Mouse (Mus musculus) liver, embryonic 13.5 days (tissue): ENCODE measurements around the gene Acbd4. TPM values are rescaled to one million over a fixed set of nuclear protein-coding genes. Genes with fewer than 3 reads are reported as not detected.

Experiments used
- ATAC-seq: fragments of 200-750 bp; cut with Nextera tagmentation; 2 replicates; pipeline ENCODE4 v1.8.0; 2017; ENCODE audit warnings: low read depth, mild to moderate bottlenecking, moderate number of reproducible peaks, moderate library complexity
- DNase-seq: peaks from one replicate; pipeline ENCODE4 v3.0.0; 2022
- H3K27ac ChIP-seq: fragments of 300-500 bp; sonication (generic); 2 replicates; pipeline ENCODE4 v1.5.1; 2015; ENCODE audit warnings: moderate library complexity, mild to moderate bottlenecking, inconsistent platforms
- H3K27me3 ChIP-seq: fragments of 300-500 bp; sonication (generic); 2 replicates; pipeline ENCODE4 v1.6.1; 2015; ENCODE audit warnings: mild to moderate bottlenecking, inconsistent platforms
- H3K36me3 ChIP-seq: fragments of 300-500 bp; sonication (generic); 2 replicates; pipeline ENCODE4 v1.6.1; 2015; ENCODE audit warnings: mild to moderate bottlenecking, inconsistent platforms
- H3K4me1 ChIP-seq: fragments of 300-500 bp; sonication (generic); replicated peaks from 2 replicates; pipeline ENCODE4 v1.6.1; 2015; ENCODE audit warnings: inconsistent platforms
- H3K4me2 ChIP-seq: fragments of 300-500 bp; sonication (generic); 2 replicates; pipeline ENCODE4 v1.6.1; 2015; ENCODE audit warnings: inconsistent platforms, mild to moderate bottlenecking, moderate library complexity
- H3K4me3 ChIP-seq: fragments of 300-500 bp; sonication (generic); replicated peaks from 2 replicates; pipeline ENCODE4 v1.5.1; 2015; ENCODE audit warnings: mild to moderate bottlenecking, inconsistent platforms
- H3K9ac ChIP-seq: fragments of 300-500 bp; sonication (generic); 2 replicates; pipeline ENCODE4 v1.6.1; 2015; ENCODE audit warnings: mild to moderate bottlenecking, inconsistent platforms
- H3K9me3 ChIP-seq: fragments of 300-500 bp; sonication (generic); replicated peaks from 2 replicates; pipeline ENCODE4 v1.6.1; 2016; ENCODE audit warnings: inconsistent platforms
- whole genome bisulfite sequencing: fragments of 180-500 bp; shearing (Covaris S2); methylation state at CpG from one replicate; pipeline ENCODE4 v1.1.7; 2015; ENCODE audit not compliant: insufficient replicate concordance; 5-methylcytosine and 5-hydroxymethylcytosine counted together
- polyA plus RNA-seq: library from polyadenylated mRNA; unstranded; fragments of >200 nt; fragmentation: Nextera tagmentation; extraction: Ambion mirVana; gene quantifications from 2 replicates; pipeline ENCODE4 v1.2.1, GENCODE M21; 2015

Acbd4 gene
- polyA plus RNA-seq, 1 experiment from 2014 or later = 62.2 TPM

GRCm38 (mm10) chr11:103069731-103070130, 31.8 kb upstream of the Acbd4 start:
- no peak overlapping the region for H3K4me2 ChIP-seq
- H3K4me1 ChIP-seq = no peaks in the 10 kb centered on the region
- H3K27ac ChIP-seq = no peak overlapping the region
- H3K36me3 ChIP-seq = peaks cover 57% of the 10 kb centered on the region
- no peak for ATAC-seq
- H3K9ac ChIP-seq = no peak overlapping the region
- no peak for DNase-seq
- WGBS = 100% methylated on average over 2 of the region's 2 CpGs
- H3K4me3 ChIP-seq = no peak overlapping the region
- no peaks in the 10 kb centered on the region for H3K27me3 ChIP-seq
- H3K9me3 ChIP-seq = no peaks in the 10 kb centered on the region

GRCm38 (mm10) chr11:103070322-103070880, 31.1 kb upstream of the Acbd4 start:
- WGBS = 91% methylated on average over 10 of the region's 10 CpGs
- H3K4me1 ChIP-seq = no peaks in the 10 kb centered on the region
- no peaks in the 10 kb centered on the region for H3K9me3 ChIP-seq
- H3K4me2 ChIP-seq = no peak overlapping the region
- ATAC-seq (no peak), DNase-seq (no peak)
- no peak overlapping the region for H3K4me3 ChIP-seq
- no peak overlapping the region for H3K9ac ChIP-seq
- no peak overlapping the region for H3K27ac ChIP-seq
- no peaks in the 10 kb centered on the region for H3K27me3 ChIP-seq
- peaks cover 52% of the 10 kb centered on the region for H3K36me3 ChIP-seq

- Histone ChIP-seq H3K27me3 (peaks cover 5% of the 10 kb centered on the region), H3K4me1 (no peaks in the 10 kb centered on the region), H3K9ac (no peak overlapping the region), H3K9me3 (no peaks in the 10 kb centered on the region), H3K4me3 (no peak overlapping the region), H3K36me3 (peaks cover 20% of the 10 kb centered on the region), H3K27ac (no peak overlapping the region), H3K4me2 (no peak overlapping the region)
- WGBS = 73% methylated on average over 7 of the region's 7 CpGs
- DNase-seq = no peak
- ATAC-seq = no peak
Observed at GRCm38 (mm10) chr11:103073671-103074070, 27.8 kb upstream of the Acbd4 start.

GRCm38 (mm10) chr11:103074121-103074650, 27.3 kb upstream of the Acbd4 start:
- Histone ChIP-seq H3K4me1 (no peaks in the 10 kb centered on the region), H3K36me3 (peaks cover 14% of the 10 kb centered on the region), H3K27ac (no peak overlapping the region), H3K4me2 (no peak overlapping the region), H3K4me3 (no peak overlapping the region), H3K27me3 (peaks cover 10% of the 10 kb centered on the region), H3K9me3 (no peaks in the 10 kb centered on the region), H3K9ac (no peak overlapping the region)
- DNase-seq = no peak
- ATAC-seq = no peak
- WGBS = 66% methylated on average over 10 of the region's 10 CpGs

GRCm38 (mm10) chr11:103074796-103075323, 26.6 kb upstream of the Acbd4 start:
- Histone ChIP-seq H3K4me3 (no peak overlapping the region), H3K27ac (no peak overlapping the region), H3K9ac (no peak overlapping the region), H3K36me3 (peaks cover 8% of the 10 kb centered on the region; the same call in 1 of the 2 replicates), H3K4me1 (no peaks in the 10 kb centered on the region), H3K27me3 (peaks cover 17% of the 10 kb centered on the region), H3K4me2 (no peak overlapping the region), H3K9me3 (no peaks in the 10 kb centered on the region)
- no peak for ATAC-seq
- WGBS = 24% methylated on average over 10 of the region's 10 CpGs
- no peak for DNase-seq

GRCm38 (mm10) chr11:103076010-103076409, 25.5 kb upstream of the Acbd4 start:
- H3K9me3 ChIP-seq = no peaks in the 10 kb centered on the region
- DNase-seq (no peak), ATAC-seq (no peak)
- no peak overlapping the region for H3K9ac ChIP-seq
- H3K27ac ChIP-seq = no peak overlapping the region
- peaks cover 28% of the 10 kb centered on the region for H3K27me3 ChIP-seq
- peaks cover 7% of the 10 kb centered on the region for H3K4me1 ChIP-seq
- H3K4me2 ChIP-seq = no peak overlapping the region
- no peaks in the 10 kb centered on the region for H3K36me3 ChIP-seq
- 62% methylated on average over 7 of the region's 7 CpGs for WGBS
- no peak overlapping the region for H3K4me3 ChIP-seq

GRCm38 (mm10) chr11:103076581-103076980, 24.9 kb upstream of the Acbd4 start:
- Histone ChIP-seq H3K4me1 (peaks cover 7% of the 10 kb centered on the region), H3K27ac (no peak overlapping the region), H3K9ac (no peak overlapping the region), H3K27me3 (peaks cover 34% of the 10 kb centered on the region), H3K4me3 (no peak overlapping the region), H3K36me3 (no peaks in the 10 kb centered on the region), H3K4me2 (no peak overlapping the region), H3K9me3 (no peaks in the 10 kb centered on the region)
- WGBS = 69% methylated on average over 8 of the region's 8 CpGs
- DNase-seq = no peak
- no peak for ATAC-seq

GRCm38 (mm10) chr11:103078131-103078530, 23.4 kb upstream of the Acbd4 start:
- Histone ChIP-seq H3K4me2 (no peak overlapping the region), H3K36me3 (no peaks in the 10 kb centered on the region), H3K9ac (no peak overlapping the region), H3K27me3 (peaks cover 46% of the 10 kb centered on the region), H3K9me3 (no peaks in the 10 kb centered on the region), H3K27ac (no peak overlapping the region), H3K4me1 (peaks cover 7% of the 10 kb centered on the region), H3K4me3 (no peak overlapping the region)
- WGBS = 76% methylated on average over 11 of the region's 11 CpGs
- no peak for ATAC-seq
- DNase-seq = no peak

GRCm38 (mm10) chr11:103080323-103081091, 21.0 kb upstream of the Acbd4 start:
- WGBS = 1% methylated on average over 43 of the region's 43 CpGs
- H3K27me3 ChIP-seq = peaks cover 46% of the 10 kb centered on the region
- DNase-seq = no peak
- H3K4me2 ChIP-seq = peak overlapping the region; percentile 50
- ATAC-seq = 0 out of 2 replicates have a peak, but pooled peaks have one; percentile 36
- no peaks in the 10 kb centered on the region for H3K9me3 ChIP-seq
- H3K4me3 ChIP-seq = peak overlapping the region; percentile 38
- no peak overlapping the region for H3K27ac ChIP-seq
- peaks cover 7% of the 10 kb centered on the region for H3K4me1 ChIP-seq
- H3K9ac ChIP-seq = peak overlapping the region; percentile 13; the same call in 1 of the 2 replicates
- H3K36me3 ChIP-seq = no peaks in the 10 kb centered on the region

- DNase-seq (no peak), ATAC-seq (no peak)
- no peak overlapping the region for H3K4me3 ChIP-seq
- H3K4me1 ChIP-seq = peaks cover 7% of the 10 kb centered on the region
- 64% methylated on average over 6 of the region's 6 CpGs for WGBS
- H3K9me3 ChIP-seq = no peaks in the 10 kb centered on the region
- no peak overlapping the region for H3K9ac ChIP-seq
- H3K36me3 ChIP-seq = no peaks in the 10 kb centered on the region
- H3K27ac ChIP-seq = no peak overlapping the region
- H3K4me2 ChIP-seq = no peak overlapping the region
- H3K27me3 ChIP-seq = peaks cover 46% of the 10 kb centered on the region
Observed at GRCm38 (mm10) chr11:103081631-103082030, 19.9 kb upstream of the Acbd4 start.

- H3K9ac ChIP-seq = no peak overlapping the region
- WGBS = 64% methylated on average over 7 of the region's 7 CpGs
- H3K4me3 ChIP-seq = no peak overlapping the region
- no peak overlapping the region for H3K4me2 ChIP-seq
- ATAC-seq (no peak), DNase-seq (no peak)
- H3K27ac ChIP-seq = no peak overlapping the region
- peaks cover 10% of the 10 kb centered on the region for H3K27me3 ChIP-seq
- H3K4me1 ChIP-seq = peaks cover 10% of the 10 kb centered on the region
- no peaks in the 10 kb centered on the region for H3K36me3 ChIP-seq
- no peaks in the 10 kb centered on the region for H3K9me3 ChIP-seq
Observed at GRCm38 (mm10) chr11:103093306-103093705, 8.2 kb upstream of the Acbd4 start.
